Mouse (Mus musculus) limb, embryonic 14.5 days (tissue): ENCODE results near the gene Wdr93. TPM values are rescaled to one million over a fixed set of nuclear protein-coding genes. Genes with fewer than 3 reads are reported as not detected.
A peak's percentile ranks its signal among the peaks of the same experiment; 100 is the strongest.

Experiments used
- ATAC-seq: fragments of 200-750 bp; cut with Nextera tagmentation; 2 replicates; pipeline ENCODE4 v1.8.0; 2017; ENCODE audit warnings: low read depth, moderate number of reproducible peaks, moderate TSS enrichment; ENCODE audit not compliant: low FRiP score
- DNase-seq: peaks from one replicate; pipeline ENCODE4 v3.0.0-alpha.2; 2015; ENCODE audit warnings: low spot score
- H3K27ac ChIP-seq: fragments of 300-500 bp; sonication (generic); replicated peaks from 2 replicates; pipeline ENCODE4 v1.5.1; 2014; ENCODE audit warnings: low read depth, mild to moderate bottlenecking, low read length, moderate library complexity, mixed read lengths
- H3K27me3 ChIP-seq: fragments of 300-500 bp; sonication (generic); 2 replicates; pipeline ENCODE4 v1.6.1; 2014; ENCODE audit warnings: low read length, mixed read lengths; ENCODE audit not compliant: control insufficient read depth, insufficient read depth
- H3K36me3 ChIP-seq: fragments of 300-500 bp; sonication (generic); 2 replicates; pipeline ENCODE4 v1.6.1; 2014; ENCODE audit warnings: mild to moderate bottlenecking, low read length, moderate library complexity, mixed read lengths; ENCODE audit not compliant: control insufficient read depth, insufficient read depth
- H3K4me1 ChIP-seq: fragments of 300-500 bp; sonication (generic); 2 replicates; pipeline ENCODE4 v1.6.1; 2014; ENCODE audit warnings: antibody characterized with exemption, low read length, mixed read lengths; ENCODE audit not compliant: control insufficient read depth, insufficient read depth
- H3K4me2 ChIP-seq: fragments of 300-500 bp; sonication (generic); replicated peaks from 2 replicates; pipeline ENCODE4 v1.6.1; 2014; ENCODE audit warnings: low read depth, mild to moderate bottlenecking, low read length, moderate library complexity; ENCODE audit not compliant: severe bottlenecking
- H3K4me3 ChIP-seq: fragments of 300-500 bp; sonication (generic); replicated peaks from 2 replicates; pipeline ENCODE4 v1.5.1; 2014; ENCODE audit warnings: low read length
- H3K9ac ChIP-seq: fragments of 300-500 bp; sonication (generic); 2 replicates; pipeline ENCODE4 v1.6.1; 2014; ENCODE audit warnings: mild to moderate bottlenecking, low read depth, low read length, moderate library complexity; ENCODE audit not compliant: severe bottlenecking
- H3K9me3 ChIP-seq: fragments of 300-500 bp; sonication (generic); 2 replicates; pipeline ENCODE4 v1.6.1; 2016; ENCODE audit warnings: low read length; ENCODE audit not compliant: control insufficient read depth
- POLR2A ChIP-seq: fragments of 200-500 bp; IDR thresholded peaks from 2 replicates; pipeline ENCODE4 v1.8.0; 2012; ENCODE audit warnings: inconsistent platforms, mild to moderate bottlenecking, moderate library complexity, borderline replicate concordance; ENCODE audit not compliant: insufficient read depth, insufficient read length; ENCODE audit errors: extremely low read depth
- WGBS: fragments of 180-500 bp; shearing (Covaris S2); extraction: QIAGEN DNeasy Blood & Tissue Kit; methylation state at CpG from one replicate; pipeline ENCODE4 v1.1.7; 2014; 5-methylcytosine and 5-hydroxymethylcytosine counted together
- polyA plus RNA-seq, 2 experiments: library from polyadenylated mRNA; depleted of rRNA in 1 of 2; stranded (reverse) in 1 of 2; unstranded in 1 of 2; fragments of >200 nt; fragmentation: Nextera tagmentation in 1 of 2; extraction: Ambion mirVana in 1 of 2; gene quantifications; 2 replicates each; pipeline versions ENCODE4 v1.2.1 to v1.2.3; 2012 to 2014

Wdr93 gene
- polyA plus RNA-seq, 2 experiments: 0.12 to 0.21 TPM

GRCm38 (mm10) chr7:79831145-79831544 lies 88.2 kb downstream of the Wdr93 start:
- DNase-seq: no peak
- no peak for TF ChIP-seq POLR2A
- Histone ChIP-seq H3K4me1 (no peaks in the 10 kb centered on the region), H3K27me3 (no peaks in the 10 kb centered on the region), H3K9me3 (no peaks in the 10 kb centered on the region), H3K9ac (no peak overlapping the region), H3K4me3 (no peak overlapping the region), H3K4me2 (no peak overlapping the region), H3K36me3 (peaks cover 35% of the 10 kb centered on the region), H3K27ac (no peak overlapping the region)
- 45% methylated on average over 6 of the region's 6 CpGs for WGBS
- no peak for ATAC-seq

DNA sequence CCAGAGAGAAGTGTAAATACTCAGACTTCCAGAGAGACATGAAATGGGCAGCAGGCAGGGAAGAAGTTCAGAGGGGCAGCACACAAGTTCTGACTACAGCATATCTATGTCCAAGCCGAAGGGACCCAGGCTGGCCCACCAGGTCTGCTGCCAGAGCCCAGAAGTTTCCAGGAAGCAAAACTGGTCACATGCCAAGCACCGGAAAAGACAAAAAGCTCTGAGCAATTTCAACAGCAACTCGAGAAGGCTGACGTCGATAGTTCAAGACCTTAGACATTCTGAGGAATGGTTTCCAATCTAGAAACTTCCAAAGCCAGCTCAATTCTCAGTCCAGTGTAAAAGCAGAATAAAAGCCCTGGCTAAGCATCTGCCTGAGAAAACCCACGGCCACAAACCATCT lies 88.6 kb downstream of the Wdr93 start:
- Histone ChIP-seq H3K4me2 (no peak overlapping the region), H3K9me3 (no peaks in the 10 kb centered on the region), H3K27me3 (no peaks in the 10 kb centered on the region), H3K9ac (no peak overlapping the region), H3K27ac (no peak overlapping the region), H3K4me3 (no peak overlapping the region), H3K4me1 (no peaks in the 10 kb centered on the region), H3K36me3 (peaks cover 34% of the 10 kb centered on the region)
- TF ChIP-seq POLR2A: no peak
- DNase-seq: peak; percentile 43
- ATAC-seq: no peak
- WGBS: 69% methylated on average over 6 of the region's 6 CpGs

- Histone ChIP-seq H3K36me3 (peaks cover 36% of the 10 kb centered on the region), H3K9me3 (no peaks in the 10 kb centered on the region), H3K4me3 (no peak overlapping the region), H3K27ac (no peak overlapping the region), H3K4me2 (no peak overlapping the region), H3K4me1 (no peaks in the 10 kb centered on the region), H3K27me3 (no peaks in the 10 kb centered on the region), H3K9ac (no peak overlapping the region)
- TF ChIP-seq POLR2A: no peak
- no peak for DNase-seq
- no peak for ATAC-seq
Observed at GRCm38 (mm10) chr7:79832980-79833379, 90.0 kb downstream of the Wdr93 start.

- Histone ChIP-seq H3K27me3 (no peaks in the 10 kb centered on the region), H3K36me3 (peaks cover 45% of the 10 kb centered on the region), H3K9ac (no peak overlapping the region), H3K4me3 (no peak overlapping the region), H3K4me2 (no peak overlapping the region), H3K9me3 (no peaks in the 10 kb centered on the region), H3K27ac (no peak overlapping the region), H3K4me1 (no peaks in the 10 kb centered on the region)
- no peak for TF ChIP-seq POLR2A
- DNase-seq: no peak
- no peak for ATAC-seq
- WGBS: 95% methylated on average over 6 of the region's 6 CpGs
Observed at GRCm38 (mm10) chr7:79835196-79835595, 92.2 kb downstream of the Wdr93 start.

Other genes starting within 250 kb of the Wdr93 start
- gene Rhcg, start 125.5 kb upstream of the Wdr93 start, polyA plus RNA-seq (2012; rRNA removed): 0.08 and 0.14 TPM in 2 replicates
- 0.11 TPM in 1 of 2 replicates, not detected in the other for gene Rhcg, start 125.5 kb upstream of the Wdr93 start, polyA plus RNA-seq (2014; fragmentation: Nextera tagmentation; extraction: Ambion mirVana)
- 6.8 and 7.4 TPM in 2 replicates for gene Ticrr, start 83.0 kb upstream of the Wdr93 start, polyA plus RNA-seq (2012; rRNA removed)
- gene Ticrr, start 83.0 kb upstream of the Wdr93 start, polyA plus RNA-seq (2014; fragmentation: Nextera tagmentation; extraction: Ambion mirVana): 7.9 and 9.5 TPM in 2 replicates
- 14.6 and 14.9 TPM in 2 replicates for gene Kif7, start 27.4 kb upstream of the Wdr93 start, polyA plus RNA-seq (2012; rRNA removed)
- gene Kif7, start 27.4 kb upstream of the Wdr93 start, polyA plus RNA-seq (2014; fragmentation: Nextera tagmentation; extraction: Ambion mirVana): 7.2 and 8.2 TPM in 2 replicates
- 0.21 and 0.23 TPM in 2 replicates for gene Plin1, start 10.3 kb upstream of the Wdr93 start, polyA plus RNA-seq (2012; rRNA removed)
- not detected in 2 replicates for gene Plin1, start 10.3 kb upstream of the Wdr93 start, polyA plus RNA-seq (2014; fragmentation: Nextera tagmentation; extraction: Ambion mirVana)
- 9.0 TPM in 2 replicates for gene Pex11a, start within 50 bp of the Wdr93 start, polyA plus RNA-seq (2012; rRNA removed)
- 10.1 and 10.3 TPM in 2 replicates for gene Pex11a, start within 50 bp of the Wdr93 start, polyA plus RNA-seq (2014; fragmentation: Nextera tagmentation; extraction: Ambion mirVana)
- gene Mesp1, start 50.6 kb downstream of the Wdr93 start, polyA plus RNA-seq (2012; rRNA removed): 0.06 and 0.20 TPM in 2 replicates
- 0.23 TPM in 1 of 2 replicates, not detected in the other for gene Mesp1, start 50.6 kb downstream of the Wdr93 start, polyA plus RNA-seq (2014; fragmentation: Nextera tagmentation; extraction: Ambion mirVana)
- 0.67 and 1.00 TPM in 2 replicates for gene Mesp2, start 67.6 kb downstream of the Wdr93 start, polyA plus RNA-seq (2012; rRNA removed)
- gene Mesp2, start 67.6 kb downstream of the Wdr93 start, polyA plus RNA-seq (2014; fragmentation: Nextera tagmentation; extraction: Ambion mirVana): 0.50 and 0.65 TPM in 2 replicates
- 39.5 and 39.8 TPM in 2 replicates for gene Anpep, start 117.9 kb downstream of the Wdr93 start, polyA plus RNA-seq (2012; rRNA removed)
- gene Anpep, start 117.9 kb downstream of the Wdr93 start, polyA plus RNA-seq (2014; fragmentation: Nextera tagmentation; extraction: Ambion mirVana): 26.6 and 31.3 TPM in 2 replicates
- 23.1 and 28.8 TPM in 2 replicates for gene Ap3s2, start 177.5 kb downstream of the Wdr93 start, polyA plus RNA-seq (2012; rRNA removed)
- 27.3 and 30.3 TPM in 2 replicates for gene Ap3s2, start 177.5 kb downstream of the Wdr93 start, polyA plus RNA-seq (2014; fragmentation: Nextera tagmentation; extraction: Ambion mirVana)
- 14.8 and 15.3 TPM in 2 replicates for gene Arpin, start 192.2 kb downstream of the Wdr93 start, polyA plus RNA-seq (2012; rRNA removed)
- 25.6 and 26.8 TPM in 2 replicates for gene Arpin, start 192.2 kb downstream of the Wdr93 start, polyA plus RNA-seq (2014; fragmentation: Nextera tagmentation; extraction: Ambion mirVana)